Mouse (Mus musculus) ES-CJ7 (cell line): ENCODE data around the gene Cfap45.
A peak's percentile ranks its signal among the peaks of the same experiment; 100 is the strongest.

Source experiments
- DNase-seq: peaks from one replicate; pipeline ENCODE4 v3.0.0; 2011; ENCODE audit warnings: low read depth, low spot score

Cfap45 gene

GRCm38 (mm10) chr1:172520576-172521440, at the start of gene Cfap45:
Gene Cfap45 (plus strand): TSS chr1:172520801.
- peak; percentile 99 for DNase-seq

GRCm38 (mm10) chr1:172472909-172473308, 47.7 kb upstream of the Cfap45 start:
- DNase-seq = no peak

GRCm38 (mm10) chr1:172474196-172474595, 46.4 kb upstream of the Cfap45 start:
- no peak for DNase-seq

GRCm38 (mm10) chr1:172475054-172475741, 45.4 kb upstream of the Cfap45 start, which contains the start of gene Slamf9:
Gene Slamf9 (plus strand): TSS chr1:172475358.
- DNase-seq = no peak

GRCm38 (mm10) chr1:172478020-172478419, 42.6 kb upstream of the Cfap45 start:
- DNase-seq = no peak

- DNase-seq = no peak
Observed at GRCm38 (mm10) chr1:172480376-172480775, 40.2 kb upstream of the Cfap45 start.

GRCm38 (mm10) chr1:172481111-172481510, 39.5 kb upstream of the Cfap45 start:
- no peak for DNase-seq

GRCm38 (mm10) chr1:172481540-172482280, 38.9 kb upstream of the Cfap45 start, which contains the start of gene Igsf9:
Gene Igsf9 (plus strand): TSS chr1:172481788.
- peak; percentile 98 for DNase-seq

- no peak for DNase-seq
Observed at GRCm38 (mm10) chr1:172482518-172483360, 37.9 kb upstream of the Cfap45 start.

GRCm38 (mm10) chr1:172483361-172483660, 37.3 kb upstream of the Cfap45 start:
- peak; percentile 38 for DNase-seq

- no peak for DNase-seq
Observed at GRCm38 (mm10) chr1:172484236-172484635, 36.4 kb upstream of the Cfap45 start.

GRCm38 (mm10) chr1:172484671-172485070, 35.9 kb upstream of the Cfap45 start:
- DNase-seq = no peak

- no peak for DNase-seq
Observed at GRCm38 (mm10) chr1:172485821-172486220, 34.8 kb upstream of the Cfap45 start.

GRCm38 (mm10) chr1:172486236-172486635, 34.4 kb upstream of the Cfap45 start:
- no peak for DNase-seq

- no peak for DNase-seq
Observed at GRCm38 (mm10) chr1:172486651-172487050, 34.0 kb upstream of the Cfap45 start.

- DNase-seq = no peak
Observed at GRCm38 (mm10) chr1:172487859-172488258, 32.7 kb upstream of the Cfap45 start.

- DNase-seq = no peak
Observed at GRCm38 (mm10) chr1:172488831-172489230, 31.8 kb upstream of the Cfap45 start.

GRCm38 (mm10) chr1:172489585-172490250, 30.9 kb upstream of the Cfap45 start:
- DNase-seq = no peak

GRCm38 (mm10) chr1:172490261-172490661, 30.3 kb upstream of the Cfap45 start:
- DNase-seq = peak; percentile 91

GRCm38 (mm10) chr1:172492047-172492446, 28.6 kb upstream of the Cfap45 start:
- DNase-seq = no peak

- no peak for DNase-seq
Observed at GRCm38 (mm10) chr1:172493516-172493915, 27.1 kb upstream of the Cfap45 start.
